Mouse (Mus musculus): ENCODE results near the gene Fam198a. TPM values are rescaled to one million over a fixed set of nuclear protein-coding genes. Genes with fewer than 3 reads are reported as not detected.
"Not testable (repeated sequence)": the region's sequence is repeated elsewhere in the genome, so short reads cannot be mapped to it uniquely, and the experiment has no call there.

The Fam198a gene
- polyA plus RNA-seq, 1 experiment from 2014 or later: 1.2 TPM

DNA sequence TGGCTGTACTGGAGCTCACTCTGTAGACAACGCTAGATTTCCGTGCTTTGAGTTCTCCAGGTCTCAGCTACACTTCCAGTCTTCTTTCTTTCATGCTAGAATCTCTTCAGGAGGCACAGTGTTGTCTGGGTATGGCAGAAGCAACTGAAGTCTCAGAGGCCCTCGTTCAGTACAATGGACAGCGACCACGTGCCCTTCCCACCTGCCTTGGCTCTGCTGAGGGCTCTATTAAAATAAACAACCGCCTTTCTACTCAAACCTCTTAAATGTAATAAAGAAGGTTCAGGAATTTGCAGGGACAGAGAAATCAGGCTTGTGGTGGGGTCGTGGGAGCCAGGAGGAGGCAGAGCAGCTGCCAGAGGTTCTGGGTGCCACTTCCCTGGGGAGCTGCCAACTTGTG lies 55.8 kb downstream of the Fam198a start:
- H3K27me3 ChIP-seq: no peaks in the 10 kb centered on the region; the same call in 1 of the 2 replicates
- ATAC-seq (replicated peaks; ENCODE audit: insufficient number of reproducible peaks, insufficient read depth, low FRiP score, low read depth): no peak
- WGBS: 5% methylated on average over 7 of the region's 7 CpGs
- H3K27ac ChIP-seq: no peak overlapping the region
- H3K4me1 ChIP-seq (replicated peaks): no peaks in the 10 kb centered on the region
- H3K36me3 ChIP-seq: no peaks in the 10 kb centered on the region
- no peaks in the 10 kb centered on the region for H3K9me3 ChIP-seq (replicated peaks)
- H3K4me2 ChIP-seq: no peak overlapping the region
- no peak overlapping the region for H3K4me3 ChIP-seq
- no peak overlapping the region for H3K9ac ChIP-seq

- 41% methylated on average over 2 of the region's 2 CpGs for WGBS
- Histone ChIP-seq H3K4me2 (no peak overlapping the region), H3K9me3 (replicated peaks) (no peaks in the 10 kb centered on the region)
These were observed 58.1 kb downstream of the Fam198a start for GRCm38 (mm10) chr9:122008876-122009275.

DNA sequence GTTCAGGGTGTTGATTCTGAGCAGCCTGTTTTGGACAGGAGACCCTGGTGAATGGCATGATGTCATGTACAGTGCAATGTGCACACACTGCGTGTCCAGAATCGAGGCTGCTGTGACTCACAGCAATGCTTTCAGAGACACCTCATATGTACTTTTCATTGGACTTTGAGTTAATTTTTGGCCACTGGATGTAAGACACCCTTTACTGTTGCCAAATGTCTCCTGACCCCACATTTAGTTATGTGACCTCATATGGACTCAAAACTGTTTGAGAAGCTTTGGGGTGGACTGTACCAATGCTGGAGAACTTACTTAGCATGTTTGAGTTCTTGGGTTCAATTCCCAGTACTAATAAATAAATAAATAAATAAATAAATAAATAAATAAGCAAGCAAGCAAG lies 60.0 kb downstream of the Fam198a start:
- Histone ChIP-seq H3K4me3 (no peak overlapping the region), H3K27me3 (no peaks in the 10 kb centered on the region; the same call in 1 of the 2 replicates), H3K4me2 (no peak overlapping the region), H3K27ac (no peak overlapping the region), H3K9ac (no peak overlapping the region), H3K4me1 (replicated peaks) (no peaks in the 10 kb centered on the region), H3K36me3 (no peaks in the 10 kb centered on the region), H3K9me3 (replicated peaks) (no peaks in the 10 kb centered on the region)
- ATAC-seq (replicated peaks; ENCODE audit: insufficient number of reproducible peaks, insufficient read depth, low FRiP score, low read depth): no peak
- 81% methylated on average over 2 of the region's 2 CpGs for WGBS

More at GRCm38 (mm10) chr9:122008876-122009275, 58.1 kb downstream of the Fam198a start:
- no peaks in the 10 kb centered on the region for H3K36me3 ChIP-seq
- no peaks in the 10 kb centered on the region; the same call in 1 of the 2 replicates for H3K27me3 ChIP-seq
- no peak overlapping the region for H3K27ac ChIP-seq
- H3K4me3 ChIP-seq: no peak overlapping the region
- H3K4me1 ChIP-seq (replicated peaks): no peaks in the 10 kb centered on the region
- H3K9ac ChIP-seq: no peak overlapping the region
- ATAC-seq (replicated peaks; ENCODE audit: insufficient number of reproducible peaks, insufficient read depth, low FRiP score, low read depth): no peak

GRCm38 (mm10) chr9:122012816-122013215 lies 62.0 kb downstream of the Fam198a start:
- Histone ChIP-seq H3K27me3 (no peaks in the 10 kb centered on the region), H3K4me3 (no peak overlapping the region), H3K36me3 (no peaks in the 10 kb centered on the region), H3K9ac (no peak overlapping the region), H3K4me2 (no peak overlapping the region), H3K4me1 (replicated peaks) (no peaks in the 10 kb centered on the region), H3K9me3 (replicated peaks) (no peaks in the 10 kb centered on the region), H3K27ac (no peak overlapping the region)
- 81% methylated on average over 2 of the region's 2 CpGs for WGBS
- no peak for ATAC-seq (replicated peaks; ENCODE audit: insufficient number of reproducible peaks, insufficient read depth, low FRiP score, low read depth)

GRCm38 (mm10) chr9:122013629-122014028 lies 62.8 kb downstream of the Fam198a start:
- Histone ChIP-seq H3K27ac (no peak overlapping the region), H3K4me3 (no peak overlapping the region), H3K36me3 (no peaks in the 10 kb centered on the region), H3K9ac (no peak overlapping the region), H3K9me3 (replicated peaks) (no peaks in the 10 kb centered on the region), H3K4me1 (replicated peaks) (no peaks in the 10 kb centered on the region), H3K27me3 (no peaks in the 10 kb centered on the region), H3K4me2 (no peak overlapping the region)
- ATAC-seq (replicated peaks; ENCODE audit: insufficient number of reproducible peaks, insufficient read depth, low FRiP score, low read depth): no peak
- WGBS: 61% methylated on average over 4 of the region's 4 CpGs

DNA sequence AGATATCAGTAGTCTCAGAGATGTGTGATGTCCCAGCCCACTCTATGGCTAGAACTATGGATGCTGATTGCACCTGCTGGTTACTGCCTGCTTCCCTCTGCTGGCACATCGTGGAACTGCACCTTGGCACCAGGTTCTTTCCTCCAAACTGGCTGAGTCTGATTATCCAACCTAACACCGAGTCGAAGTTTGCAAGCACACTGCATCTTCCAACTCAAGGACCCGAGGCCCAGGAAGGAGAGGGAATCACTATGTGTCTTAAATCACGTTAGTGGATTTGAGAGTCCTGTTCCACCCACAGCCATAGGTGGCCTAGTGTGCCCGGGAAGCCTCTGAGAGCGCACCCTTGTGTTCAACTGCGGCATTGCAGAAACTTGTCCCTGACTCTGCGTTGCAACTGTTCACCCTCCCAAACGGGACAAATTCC lies 63.5 kb downstream of the Fam198a start:
- H3K27me3 ChIP-seq: no peaks in the 10 kb centered on the region
- no peaks in the 10 kb centered on the region for H3K9me3 ChIP-seq (replicated peaks)
- H3K27ac ChIP-seq: no peak overlapping the region
- no peak overlapping the region for H3K9ac ChIP-seq
- H3K36me3 ChIP-seq: no peaks in the 10 kb centered on the region
- WGBS: 17% methylated on average over 10 of the region's 10 CpGs
- no peak; the same call in 1 of the 2 replicates for ATAC-seq (replicated peaks; ENCODE audit: insufficient number of reproducible peaks, insufficient read depth, low FRiP score, low read depth)
- peaks cover 5% of the 10 kb centered on the region for H3K4me1 ChIP-seq (replicated peaks)
- H3K4me2 ChIP-seq: no peak overlapping the region
- H3K4me3 ChIP-seq: no peak overlapping the region

- H3K9me3 ChIP-seq (replicated peaks): no peaks in the 10 kb centered on the region
- peaks cover 20% of the 10 kb centered on the region for H3K4me1 ChIP-seq (replicated peaks)
- no peak overlapping the region for H3K9ac ChIP-seq
- H3K27me3 ChIP-seq: no peaks in the 10 kb centered on the region
- H3K36me3 ChIP-seq: no peaks in the 10 kb centered on the region
- ATAC-seq (replicated peaks; ENCODE audit: insufficient number of reproducible peaks, insufficient read depth, low FRiP score, low read depth): no peak
- no peak overlapping the region for H3K4me3 ChIP-seq
- H3K27ac ChIP-seq: no peak overlapping the region
- 82% methylated on average over 5 of the region's 5 CpGs for WGBS
- no peak overlapping the region for H3K4me2 ChIP-seq
These were observed 67.3 kb downstream of the Fam198a start for GRCm38 (mm10) chr9:122018079-122018478.

- WGBS: 13% methylated on average over 8 of the region's 8 CpGs
- peaks cover 28% of the 10 kb centered on the region for H3K4me1 ChIP-seq (replicated peaks)
- H3K4me3 ChIP-seq: no peak overlapping the region
- no peaks in the 10 kb centered on the region for H3K36me3 ChIP-seq
- H3K4me2 ChIP-seq: no peak overlapping the region
- H3K27ac ChIP-seq: peak overlapping the region; percentile 8; the same call in 1 of the 2 replicates
- no peak overlapping the region for H3K9ac ChIP-seq
- ATAC-seq (replicated peaks; ENCODE audit: insufficient number of reproducible peaks, insufficient read depth, low FRiP score, low read depth): 0 out of 2 replicates have a peak, but pooled peaks have one; percentile 41
- no peaks in the 10 kb centered on the region for H3K9me3 ChIP-seq (replicated peaks)
- no peaks in the 10 kb centered on the region for H3K27me3 ChIP-seq
These were observed 68.1 kb downstream of the Fam198a start for GRCm38 (mm10) chr9:122018782-122019395.

GRCm38 (mm10) chr9:122020321-122020720 lies 69.5 kb downstream of the Fam198a start:
- peaks cover 32% of the 10 kb centered on the region for H3K4me1 ChIP-seq (replicated peaks)
- 90% methylated on average over 4 of the region's 4 CpGs for WGBS
- H3K27me3 ChIP-seq: no peaks in the 10 kb centered on the region
- no peak overlapping the region for H3K4me3 ChIP-seq
- H3K9ac ChIP-seq: no peak overlapping the region
- H3K36me3 ChIP-seq: no peaks in the 10 kb centered on the region
- no peaks in the 10 kb centered on the region for H3K9me3 ChIP-seq (replicated peaks)
- no peak for ATAC-seq (replicated peaks; ENCODE audit: insufficient number of reproducible peaks, insufficient read depth, low FRiP score, low read depth)
- H3K27ac ChIP-seq: no peak overlapping the region
- H3K4me2 ChIP-seq: no peak overlapping the region

- 92% methylated on average over 4 of the region's 4 CpGs for WGBS
- H3K4me3 ChIP-seq; ATAC-seq (replicated peaks; ENCODE audit: insufficient number of reproducible peaks, insufficient read depth, low FRiP score, low read depth); H3K36me3 ChIP-seq; H3K9me3 ChIP-seq (replicated peaks); H3K27ac ChIP-seq; H3K9ac ChIP-seq; H3K27me3 ChIP-seq; H3K4me2 ChIP-seq: not testable (repeated sequence)
- peaks cover 36% of the 10 kb centered on the region for H3K4me1 ChIP-seq (replicated peaks)
These were observed 70.4 kb downstream of the Fam198a start for GRCm38 (mm10) chr9:122021171-122021570.

DNA sequence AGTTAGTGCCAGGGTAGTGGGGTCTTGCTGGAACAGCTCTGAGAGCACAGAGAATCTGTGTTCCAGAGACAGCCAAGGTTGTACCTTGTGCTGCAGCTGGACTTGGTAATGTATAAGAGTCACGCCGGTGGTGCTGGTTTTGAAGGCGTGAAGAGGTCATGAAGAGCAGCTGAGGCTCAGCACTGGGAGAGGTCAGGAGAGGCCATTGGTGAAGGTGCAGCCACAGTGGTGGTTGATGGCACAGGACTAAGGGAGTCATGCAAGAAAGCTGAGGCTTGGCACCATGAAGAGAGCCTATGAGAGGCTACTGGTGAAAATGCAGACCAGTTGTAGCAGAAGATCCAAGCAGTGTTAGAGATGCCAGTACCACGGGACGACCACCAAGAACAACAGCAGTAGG lies 70.8 kb downstream of the Fam198a start:
- ATAC-seq (replicated peaks; ENCODE audit: insufficient number of reproducible peaks, insufficient read depth, low FRiP score, low read depth): no peak
- Histone ChIP-seq H3K4me2 (no peak overlapping the region), H3K27ac (no peak overlapping the region), H3K4me3 (no peak overlapping the region), H3K9ac (no peak overlapping the region), H3K27me3 (no peaks in the 10 kb centered on the region), H3K36me3 (no peaks in the 10 kb centered on the region), H3K9me3 (replicated peaks) (no peaks in the 10 kb centered on the region), H3K4me1 (replicated peaks) (peaks cover 41% of the 10 kb centered on the region)
- WGBS: 89% methylated on average over 5 of the region's 5 CpGs

DNA sequence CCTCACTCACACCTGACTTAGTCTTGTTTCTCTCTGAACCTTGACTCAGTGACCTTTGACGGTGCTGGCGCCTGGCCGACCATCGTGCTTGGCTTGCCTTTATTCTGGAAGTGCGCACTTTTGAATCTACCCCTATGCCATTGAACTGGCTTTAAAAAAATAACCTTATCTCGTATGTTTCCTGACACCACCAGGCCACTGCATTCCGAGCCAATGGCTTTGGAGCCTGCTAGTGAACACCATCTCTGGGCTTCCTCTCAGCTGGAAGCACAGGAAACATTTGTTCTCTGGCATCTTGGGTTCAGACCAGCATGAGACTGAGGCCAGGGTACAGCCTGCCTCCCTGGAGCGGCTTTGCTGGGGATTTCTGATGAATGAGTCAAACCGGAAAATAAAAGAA lies 72.0 kb downstream of the Fam198a start:
- H3K9ac ChIP-seq: no peak overlapping the region
- peak; percentile 61 for ATAC-seq (replicated peaks; ENCODE audit: insufficient number of reproducible peaks, insufficient read depth, low FRiP score, low read depth)
- no peaks in the 10 kb centered on the region for H3K9me3 ChIP-seq (replicated peaks)
- H3K4me1 ChIP-seq (replicated peaks): peaks cover 51% of the 10 kb centered on the region
- 44% methylated on average over 9 of the region's 9 CpGs for WGBS
- H3K36me3 ChIP-seq: no peaks in the 10 kb centered on the region
- H3K4me2 ChIP-seq: no peak overlapping the region
- H3K4me3 ChIP-seq: no peak overlapping the region
- no peaks in the 10 kb centered on the region for H3K27me3 ChIP-seq
- peak overlapping the region; percentile 67 for H3K27ac ChIP-seq

Data from heart, embryonic 15.5 days (tissue).